Mouse (Mus musculus): ENCODE measurements around the gene Gm20604. TPM values are rescaled to one million over a fixed set of nuclear protein-coding genes. Genes with fewer than 3 reads are reported as not detected.

Gene Gm20604
- polyA plus RNA-seq, 1 experiment = 0.86 TPM

GRCm38 (mm10) chr12:102699156-102699555 lies 59.3 kb downstream of the Gm20604 start:
- Histone ChIP-seq H3K36me3 (ENCODE audit: control insufficient read depth, insufficient read depth, low read length) (no peaks in the 10 kb centered on the region), H3K4me3 (ENCODE audit: extremely low read depth, insufficient read depth, insufficient read length) (no peak overlapping the region), H3K4me1 (ENCODE audit: control insufficient read depth, insufficient read depth, insufficient read length) (peaks cover 55% of the 10 kb centered on the region; the same call in 1 of the 2 replicates), H3K27me3 (ENCODE audit: control insufficient read depth, insufficient read depth, low read length) (no peaks in the 10 kb centered on the region), H3K27ac (ENCODE audit: insufficient read depth, low read length) (0 out of 2 replicates have a peak overlapping the region, but pooled peaks have one; percentile 10)
- DNase-seq (ENCODE audit: low read depth in 1 of 2, low spot score in 2 of 2) = no peak
- no peak for TF ChIP-seq CTCF (IDR thresholded peaks at IDR 0.05; ENCODE audit: extremely low read depth, insufficient read depth, insufficient read length, insufficient replicate concordance)
- no peak for TF ChIP-seq POLR2A (IDR thresholded peaks at IDR 0.05; ENCODE audit: low read depth, low read length)
- WGBS = 49% methylated on average over 1 of the region's 1 CpGs

GRCm38 (mm10) chr12:102698089-102698684 lies 60.3 kb downstream of the Gm20604 start:
- Histone ChIP-seq H3K4me1 (ENCODE audit: control insufficient read depth, insufficient read depth, insufficient read length) (peaks cover 57% of the 10 kb centered on the region; the same call in 1 of the 2 replicates), H3K27ac (ENCODE audit: insufficient read depth, low read length) (peak overlapping the region; percentile 8), H3K4me3 (ENCODE audit: extremely low read depth, insufficient read depth, insufficient read length) (no peak overlapping the region), H3K36me3 (ENCODE audit: control insufficient read depth, insufficient read depth, low read length) (no peaks in the 10 kb centered on the region), H3K27me3 (ENCODE audit: control insufficient read depth, insufficient read depth, low read length) (no peaks in the 10 kb centered on the region)
- DNase-seq (ENCODE audit: low read depth in 1 of 2, low spot score in 2 of 2) = no peak
- WGBS = 17% methylated on average over 1 of the region's 1 CpGs
- TF ChIP-seq CTCF (IDR thresholded peaks at IDR 0.05; ENCODE audit: extremely low read depth, insufficient read depth, insufficient read length, insufficient replicate concordance) (no peak), POLR2A (IDR thresholded peaks at IDR 0.05; ENCODE audit: low read depth, low read length) (no peak)

- H3K36me3 ChIP-seq (ENCODE audit: control insufficient read depth, insufficient read depth, low read length) = no peaks in the 10 kb centered on the region
- no peak for DNase-seq (ENCODE audit: low read depth in 1 of 2, low spot score in 2 of 2)
- no peak overlapping the region for H3K4me3 ChIP-seq (ENCODE audit: extremely low read depth, insufficient read depth, insufficient read length)
- H3K27me3 ChIP-seq (ENCODE audit: control insufficient read depth, insufficient read depth, low read length) = no peaks in the 10 kb centered on the region
- WGBS = 74% methylated on average over 7 of the region's 7 CpGs
- TF ChIP-seq POLR2A (IDR thresholded peaks at IDR 0.05; ENCODE audit: low read depth, low read length) (no peak), CTCF (IDR thresholded peaks at IDR 0.05; ENCODE audit: extremely low read depth, insufficient read depth, insufficient read length, insufficient replicate concordance) (no peak)
- H3K27ac ChIP-seq (ENCODE audit: insufficient read depth, low read length) = no peak overlapping the region
- H3K4me1 ChIP-seq (ENCODE audit: control insufficient read depth, insufficient read depth, insufficient read length) = peaks cover 54% of the 10 kb centered on the region; the same call in 1 of the 2 replicates
These were observed 61.1 kb downstream of the Gm20604 start for GRCm38 (mm10) chr12:102697381-102697780.

- peaks cover 50% of the 10 kb centered on the region; the same call in 1 of the 2 replicates for H3K4me1 ChIP-seq (ENCODE audit: control insufficient read depth, insufficient read depth, insufficient read length)
- DNase-seq (ENCODE audit: low read depth in 1 of 2, low spot score in 2 of 2) = no peak
These were observed 61.7 kb downstream of the Gm20604 start for GRCm38 (mm10) chr12:102696635-102697354.

GRCm38 (mm10) chr12:102695369-102696239 lies 62.9 kb downstream of the Gm20604 start:
- 38% methylated on average over 18 of the region's 18 CpGs for WGBS
- Histone ChIP-seq H3K27me3 (ENCODE audit: control insufficient read depth, insufficient read depth, low read length) (no peaks in the 10 kb centered on the region), H3K4me1 (ENCODE audit: control insufficient read depth, insufficient read depth, insufficient read length) (peaks cover 51% of the 10 kb centered on the region; the same call in 1 of the 2 replicates), H3K36me3 (ENCODE audit: control insufficient read depth, insufficient read depth, low read length) (no peaks in the 10 kb centered on the region), H3K4me3 (ENCODE audit: extremely low read depth, insufficient read depth, insufficient read length) (peak overlapping the region; percentile 32; the same call in 1 of the 2 replicates), H3K27ac (ENCODE audit: insufficient read depth, low read length) (peak overlapping the region; percentile 64)
- DNase-seq (ENCODE audit: low read depth in 1 of 2, low spot score in 2 of 2) = no peak
- TF ChIP-seq CTCF (IDR thresholded peaks at IDR 0.05; ENCODE audit: extremely low read depth, insufficient read depth, insufficient read length, insufficient replicate concordance) = no peak
- no peak for TF ChIP-seq POLR2A (IDR thresholded peaks at IDR 0.05; ENCODE audit: low read depth, low read length)

More at GRCm38 (mm10) chr12:102696635-102697354, 61.7 kb downstream of the Gm20604 start:
- no peaks in the 10 kb centered on the region for H3K36me3 ChIP-seq (ENCODE audit: control insufficient read depth, insufficient read depth, low read length)
- no peak overlapping the region for H3K4me3 ChIP-seq (ENCODE audit: extremely low read depth, insufficient read depth, insufficient read length)
- WGBS = 84% methylated on average over 14 of the region's 14 CpGs
- no peak overlapping the region for H3K27ac ChIP-seq (ENCODE audit: insufficient read depth, low read length)
- H3K27me3 ChIP-seq (ENCODE audit: control insufficient read depth, insufficient read depth, low read length) = no peaks in the 10 kb centered on the region
- TF ChIP-seq POLR2A (IDR thresholded peaks at IDR 0.05; ENCODE audit: low read depth, low read length) (no peak), CTCF (IDR thresholded peaks at IDR 0.05; ENCODE audit: extremely low read depth, insufficient read depth, insufficient read length, insufficient replicate concordance) (no peak)

- no peak for DNase-seq (ENCODE audit: low read depth in 1 of 2, low spot score in 2 of 2)
- H3K4me1 ChIP-seq (ENCODE audit: control insufficient read depth, insufficient read depth, insufficient read length) = peaks cover 31% of the 10 kb centered on the region
- H3K36me3 ChIP-seq (ENCODE audit: control insufficient read depth, insufficient read depth, low read length) = no peaks in the 10 kb centered on the region
- 87% methylated on average over 7 of the region's 7 CpGs for WGBS
- no peaks in the 10 kb centered on the region for H3K27me3 ChIP-seq (ENCODE audit: control insufficient read depth, insufficient read depth, low read length)
- no peak overlapping the region for H3K27ac ChIP-seq (ENCODE audit: insufficient read depth, low read length)
- H3K4me3 ChIP-seq (ENCODE audit: extremely low read depth, insufficient read depth, insufficient read length) = no peak overlapping the region
- no peak for TF ChIP-seq POLR2A (IDR thresholded peaks at IDR 0.05; ENCODE audit: low read depth, low read length)
These were observed 66.7 kb downstream of the Gm20604 start for GRCm38 (mm10) chr12:102691761-102692160.

Other genes with a start within 250 kb of the Gm20604 start
- gene Chga, start 203.7 kb downstream of the Gm20604 start, polyA plus RNA-seq (2012; rRNA removed) = 0.12 TPM in 1 of 2 replicates, not detected in the other
- 21.1 and 22.2 TPM in 2 replicates for gene Itpk1, start 53.7 kb downstream of the Gm20604 start, polyA plus RNA-seq (2012; rRNA removed)
- gene Moap1, start 15.0 kb downstream of the Gm20604 start, polyA plus RNA-seq (2012; rRNA removed) = 0.32 and 0.40 TPM in 2 replicates
- gene Tmem251, start 14.9 kb downstream of the Gm20604 start, polyA plus RNA-seq (2012; rRNA removed) = 1.8 and 2.6 TPM in 2 replicates
- gene Gm28051, start 907 bp downstream of the Gm20604 start, polyA plus RNA-seq (2012; rRNA removed) = not detected in 2 replicates
- 11.3 and 13.7 TPM in 2 replicates for gene Gon7, start 869 bp downstream of the Gm20604 start, polyA plus RNA-seq (2012; rRNA removed)
- gene Ubr7, start 705 bp downstream of the Gm20604 start, polyA plus RNA-seq (2012; rRNA removed) = 9.3 and 10.3 TPM in 2 replicates
- 7.0 and 8.2 TPM in 2 replicates for gene Btbd7, start 119.8 kb upstream of the Gm20604 start, polyA plus RNA-seq (2012; rRNA removed)
- gene Cox8c, start 140.6 kb upstream of the Gm20604 start, polyA plus RNA-seq (2012; rRNA removed) = not detected in 2 replicates
- gene Unc79, start 190.2 kb upstream of the Gm20604 start, polyA plus RNA-seq (2012; rRNA removed) = 0.08 and 0.12 TPM in 2 replicates

Measured in spleen, adult 2 months (tissue).